Mouse (Mus musculus) thymus, adult 2 months (tissue): ENCODE results near the gene Golph3. TPM values are rescaled to one million over a fixed set of nuclear protein-coding genes. Genes with fewer than 3 reads are reported as not detected.

Source experiments
- DNase-seq: peaks from one replicate; pipeline ENCODE4 v3.0.0; 2021
- H3K27ac ChIP-seq: fragments of 200-500 bp; 2 replicates; pipeline ENCODE4 v1.5.1; 2012; ENCODE audit warnings: low read length, control low read depth; ENCODE audit not compliant: control insufficient read depth, insufficient read depth
- H3K27me3 ChIP-seq: fragments of 200-500 bp; 2 replicates; pipeline ENCODE4 v1.6.1; 2012; ENCODE audit warnings: mild to moderate bottlenecking, low read length, moderate library complexity, mixed read lengths; ENCODE audit not compliant: control insufficient read depth, insufficient read depth
- H3K36me3 ChIP-seq: fragments of 200-500 bp; 2 replicates; pipeline ENCODE4 v1.6.1; 2012; ENCODE audit warnings: mild to moderate bottlenecking, low read length, moderate library complexity; ENCODE audit not compliant: control insufficient read depth, insufficient read depth
- H3K4me1 ChIP-seq: fragments of 200-500 bp; replicated peaks from 2 replicates; pipeline ENCODE4 v1.6.1; 2012; ENCODE audit warnings: low read length; ENCODE audit not compliant: control insufficient read depth, insufficient read depth
- H3K4me3 ChIP-seq: fragments of 200-500 bp; 2 replicates; pipeline ENCODE4 v1.5.1; 2012; ENCODE audit warnings: mild to moderate bottlenecking, low read length, control low read depth, moderate library complexity; ENCODE audit not compliant: control insufficient read depth, insufficient read depth
- CTCF ChIP-seq: fragments of 200-500 bp; IDR thresholded peaks from 2 replicates; pipeline ENCODE4 v1.5.1; 2012; ENCODE audit warnings: mild to moderate bottlenecking, control low read depth, low read length, moderate library complexity, borderline replicate concordance; ENCODE audit not compliant: control insufficient read depth, poor library complexity, insufficient read depth; ENCODE audit errors: extremely low read depth
- POLR2A ChIP-seq: fragments of 200-500 bp; IDR thresholded peaks from 2 replicates; pipeline ENCODE4 v1.6.1; 2012; ENCODE audit warnings: mild to moderate bottlenecking, low read length, control low read depth, moderate library complexity; ENCODE audit not compliant: control insufficient read depth, poor library complexity, insufficient read depth; ENCODE audit errors: extremely low read depth
- WGBS: fragments of 180-500 bp; shearing (Covaris S2); methylation state at CpG from one replicate; pipeline ENCODE4 v1.1.7; 2018; 5-methylcytosine and 5-hydroxymethylcytosine counted together
- polyA plus RNA-seq: library from polyadenylated mRNA; depleted of rRNA; stranded (reverse); fragments of >200 nt; gene quantifications from 2 replicates; pipeline ENCODE4 v1.2.3, GENCODE M21; 2012; rRNA removed

The Golph3 gene
- polyA plus RNA-seq, 1 experiment, result 95.5 TPM

DNA sequence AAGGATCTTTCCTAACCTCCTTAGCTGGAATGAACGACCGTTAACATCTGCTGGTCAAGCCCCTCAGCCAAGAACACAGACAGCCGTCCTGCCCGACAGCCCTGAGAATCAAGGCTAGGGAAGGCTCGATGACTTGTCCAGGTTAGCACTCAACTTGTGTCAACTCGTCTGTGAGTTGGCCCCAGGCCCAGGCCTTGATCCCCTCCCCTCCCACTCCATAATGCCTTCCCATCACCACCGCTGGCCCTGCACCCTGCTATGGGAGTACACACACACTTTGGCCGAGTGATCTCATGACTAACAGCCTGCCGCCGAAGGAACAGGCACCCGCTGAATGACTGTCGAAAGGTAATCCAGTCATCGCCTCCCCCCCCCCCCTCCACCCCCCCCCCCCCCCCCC lies 63.4 kb downstream of the Golph3 start:
- DNase-seq, result no peak

DNA sequence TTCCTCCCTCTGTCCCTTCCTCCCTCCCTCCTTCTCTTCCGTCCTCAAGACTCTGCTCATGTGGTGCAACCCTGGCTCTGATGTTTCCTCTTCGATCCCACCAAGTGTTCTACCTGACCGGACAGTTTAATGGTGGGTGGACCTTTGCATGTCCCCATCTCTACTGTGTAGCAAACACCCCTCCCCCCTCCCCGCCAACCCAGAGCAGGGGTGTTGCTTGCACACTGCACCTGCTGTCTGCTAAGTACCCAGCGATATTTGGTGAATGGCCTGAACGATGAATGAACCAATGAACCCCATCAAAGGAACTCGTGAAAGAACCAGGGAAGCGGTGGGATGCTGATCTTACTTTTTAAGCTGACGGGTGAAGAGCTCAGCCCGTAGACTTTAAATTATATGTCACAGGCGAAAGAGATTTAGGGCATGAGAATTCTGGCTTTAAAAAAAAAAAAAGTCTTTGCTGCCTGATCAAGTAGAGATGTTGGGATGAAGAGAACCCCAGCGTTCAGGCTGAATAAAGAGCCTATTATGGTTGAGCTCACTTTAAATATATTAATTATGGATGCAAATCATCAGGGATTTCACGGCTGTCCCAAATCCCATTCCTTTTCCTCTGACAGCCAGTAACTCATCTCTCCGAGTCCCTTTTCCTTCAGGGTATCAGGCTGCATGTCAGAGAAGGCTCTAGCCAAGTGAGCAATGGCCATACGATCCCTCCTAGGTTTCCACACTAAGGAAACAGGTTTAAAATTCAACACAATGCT lies 67.7 kb downstream of the Golph3 start:
- H3K4me3 ChIP-seq, result no peak overlapping the region
- H3K27me3 ChIP-seq, result no peaks in the 10 kb centered on the region
- WGBS, result 93% methylated on average over 15 of the region's 15 CpGs
- no peaks in the 10 kb centered on the region for H3K36me3 ChIP-seq
- TF ChIP-seq CTCF, result no peak
- H3K27ac ChIP-seq, result no peak overlapping the region
- DNase-seq, result no peak
- no peaks in the 10 kb centered on the region for H3K4me1 ChIP-seq

More for the DNA sequence above, 63.4 kb downstream of the Golph3 start:
- TF ChIP-seq POLR2A (no peak), CTCF (no peak)
- H3K36me3 ChIP-seq, result no peaks in the 10 kb centered on the region
- H3K4me1 ChIP-seq, result no peaks in the 10 kb centered on the region
- WGBS, result 95% methylated on average over 13 of the region's 13 CpGs
- H3K27ac ChIP-seq, result no peak overlapping the region
- no peaks in the 10 kb centered on the region for H3K27me3 ChIP-seq
- no peak overlapping the region for H3K4me3 ChIP-seq

DNA sequence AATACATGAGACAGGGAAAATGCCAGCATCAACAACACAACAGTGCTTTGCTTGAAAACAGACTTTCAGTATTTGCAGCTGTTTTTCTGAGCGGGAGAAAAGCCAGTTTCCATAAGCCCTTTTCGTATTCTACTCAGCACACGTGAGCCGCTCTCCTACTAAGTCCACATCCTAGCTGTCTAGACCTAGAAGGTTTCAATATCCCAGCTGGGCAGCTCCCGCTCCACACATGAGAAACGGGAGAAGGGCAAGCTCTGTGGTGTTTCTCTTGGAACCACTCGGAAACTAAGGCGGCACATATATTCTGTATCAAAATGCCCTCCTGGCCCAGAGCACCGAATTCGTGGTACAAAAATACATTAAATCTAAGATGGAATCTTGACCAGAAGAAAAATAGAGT lies 73.5 kb downstream of the Golph3 start:
- no peak for TF ChIP-seq POLR2A
- TF ChIP-seq CTCF, result no peak
- 95% methylated on average over 10 of the region's 10 CpGs for WGBS
- Histone ChIP-seq H3K27me3 (no peaks in the 10 kb centered on the region), H3K4me1 (no peaks in the 10 kb centered on the region), H3K27ac (no peak overlapping the region), H3K36me3 (no peaks in the 10 kb centered on the region), H3K4me3 (no peak overlapping the region)
- no peak for DNase-seq

DNA sequence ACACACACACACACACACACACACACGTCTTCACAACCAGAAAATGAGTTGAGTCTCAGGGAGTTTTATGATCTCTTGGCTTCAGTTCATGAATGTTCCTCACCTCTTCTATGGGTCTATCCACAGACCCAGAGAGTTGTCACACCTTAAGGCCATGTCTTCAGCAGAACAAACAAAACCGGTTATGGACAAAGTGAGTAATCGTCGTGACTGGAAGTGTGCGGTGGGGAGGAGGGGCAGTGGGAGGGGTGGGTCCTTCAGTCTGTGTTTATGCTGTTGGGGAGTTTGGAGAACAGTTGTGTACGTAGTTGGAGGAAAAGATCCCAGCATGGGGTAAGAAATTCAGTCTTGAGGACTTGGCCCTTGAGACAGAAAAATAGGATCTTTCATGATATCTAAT lies 75.8 kb downstream of the Golph3 start:
- H3K4me3 ChIP-seq, result no peak overlapping the region
- no peak for DNase-seq
- 81% methylated on average over 6 of the region's 6 CpGs for WGBS
- no peaks in the 10 kb centered on the region for H3K27me3 ChIP-seq
- H3K36me3 ChIP-seq, result no peaks in the 10 kb centered on the region
- no peaks in the 10 kb centered on the region for H3K4me1 ChIP-seq
- no peak overlapping the region for H3K27ac ChIP-seq
- TF ChIP-seq CTCF (no peak), POLR2A (no peak)

Other genes with a start within 250 kb of the Golph3 start
- 218 and 232 TPM in 2 replicates for gene Zfr, start 203.6 kb upstream of the Golph3 start, polyA plus RNA-seq
- gene Mtmr12, start 116.4 kb upstream of the Golph3 start, polyA plus RNA-seq, result 49.2 and 50.0 TPM in 2 replicates
- gene 1810049J17Rik, start 449 bp downstream of the Golph3 start, polyA plus RNA-seq, result not detected in 2 replicates